Mouse (Mus musculus): ENCODE data around the gene Map2k5. TPM values are rescaled to one million over a fixed set of nuclear protein-coding genes. Genes with fewer than 3 reads are reported as not detected.
A peak's percentile ranks its signal among the peaks of the same experiment; 100 is the strongest.

The Map2k5 gene
- total RNA-seq, 2 experiments from 2014 or later = 20.6 to 21.0 TPM

DNA sequence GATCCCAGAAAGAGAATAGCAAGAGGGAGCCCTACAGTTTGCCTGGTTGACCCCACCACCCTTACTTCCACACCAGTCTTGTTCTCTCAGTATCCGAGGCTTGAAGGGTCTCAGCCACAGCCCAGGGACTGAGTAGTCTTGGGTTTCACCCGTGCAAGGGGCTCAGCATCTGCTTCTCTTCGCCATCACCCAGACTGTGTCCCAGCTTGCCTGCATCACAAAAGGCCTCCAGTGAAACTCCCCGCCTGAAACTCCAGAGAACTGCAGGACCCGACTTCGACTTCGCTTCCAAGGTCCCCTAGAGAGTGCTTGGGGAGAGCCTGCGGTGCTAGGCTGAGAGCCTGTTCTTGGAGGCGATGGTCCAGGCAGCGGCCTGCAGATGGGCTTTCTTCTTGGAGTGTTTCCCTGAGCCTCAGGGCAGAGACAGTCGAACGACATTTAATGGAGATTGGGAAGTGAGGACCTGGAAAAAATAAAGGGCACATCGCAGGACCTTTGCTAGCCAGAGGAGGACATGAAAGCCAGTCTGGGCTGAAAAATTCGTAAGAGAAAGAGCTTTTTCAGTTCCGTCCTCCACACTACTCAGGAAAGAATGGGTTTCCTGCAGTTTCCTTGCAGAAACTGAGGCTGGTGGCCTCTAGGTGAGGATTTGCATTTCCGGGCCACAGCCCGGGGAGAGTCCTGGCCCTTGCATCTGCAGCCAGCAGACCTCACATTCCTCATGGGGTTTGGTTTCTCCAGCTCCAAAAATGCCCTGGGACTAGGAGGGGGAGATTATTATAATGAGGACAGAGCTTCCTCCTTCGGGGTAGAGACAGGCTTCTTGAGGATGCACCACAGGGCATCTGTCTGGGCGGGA, 240.7 kb downstream of the Map2k5 start:
- intact Hi-C loops (cut with DNase I) = loop anchor here (5.0 kb wide), 2 partner anchors 475 to 705 kb away; no protein-coding TSS in a partner anchor

DNA sequence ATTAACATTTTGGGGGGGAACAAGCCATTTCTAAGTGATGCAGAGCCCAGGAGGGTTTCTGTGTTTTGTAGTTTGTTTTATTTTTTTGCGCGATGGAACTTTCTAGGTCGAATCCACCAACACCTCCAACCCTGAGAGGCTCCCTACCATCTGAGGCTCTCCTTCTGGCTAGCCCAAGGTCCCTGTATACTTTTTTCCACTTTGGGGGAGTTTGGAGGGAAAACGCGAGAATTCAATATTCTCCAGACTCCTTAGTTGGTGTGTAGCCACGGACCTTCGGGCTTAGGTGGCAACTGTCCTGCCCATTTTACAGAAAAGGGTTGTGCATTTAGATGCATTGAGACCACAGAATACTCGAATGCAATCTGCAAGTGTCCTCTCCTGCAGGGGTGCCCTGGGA, 241.5 kb downstream of the Map2k5 start:
- intact Hi-C loops (cut with DNase I) = loop anchor here (5.0 kb wide), 2 partner anchors 476 to 706 kb away; no protein-coding TSS in a partner anchor
- DNase-seq = no peak

More for the DNA sequence above, 240.7 kb downstream of the Map2k5 start:
- no peak for DNase-seq

DNA sequence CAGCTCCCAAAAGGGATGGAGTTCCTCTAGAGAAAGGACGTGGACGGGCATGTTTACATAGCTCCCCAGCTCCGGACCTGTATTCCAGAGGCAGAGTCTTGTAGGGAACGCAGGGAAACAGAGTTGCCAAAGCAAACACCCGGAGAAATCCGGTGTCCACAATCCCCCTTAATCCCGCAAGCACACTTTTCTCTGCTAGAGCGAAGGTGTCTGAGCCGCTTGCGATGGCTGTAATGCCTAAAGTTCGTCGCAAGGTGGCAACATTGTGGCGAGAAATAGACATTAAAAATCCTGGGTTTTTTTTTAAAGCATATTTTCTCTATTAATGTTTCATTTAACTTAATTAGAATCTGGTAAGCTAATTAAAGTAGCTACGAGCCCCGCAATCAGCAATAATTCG, 241.9 kb downstream of the Map2k5 start:
- DNase-seq = peak; percentile 51 to 73
- intact Hi-C loops (cut with DNase I) = loop anchor here (1.0 to 5.0 kb wide), 3 partner anchors 326 to 706 kb away; no protein-coding TSS in a partner anchor

DNA sequence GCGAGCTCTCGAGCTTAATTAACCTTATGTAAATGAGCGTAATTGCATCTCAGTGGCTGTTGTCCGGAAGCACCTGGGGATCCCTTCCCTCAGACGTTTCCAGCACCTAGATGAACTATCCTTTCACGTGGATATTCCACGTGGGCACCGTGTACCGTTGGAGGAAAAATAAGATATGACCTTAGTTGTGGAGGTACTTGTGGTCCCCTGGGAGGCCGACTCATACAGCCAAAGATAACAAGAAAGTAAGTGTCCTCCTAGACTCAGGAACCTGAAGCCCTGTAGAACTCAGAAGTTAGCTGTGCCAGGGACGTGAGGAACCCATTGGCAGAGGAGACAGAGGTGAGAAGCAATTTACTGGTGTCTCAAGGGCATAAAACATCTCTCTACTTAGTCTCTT, 242.3 kb downstream of the Map2k5 start:
- intact Hi-C loops (cut with DNase I) = loop anchor here (1.0 to 5.0 kb wide), 3 partner anchors 327 to 707 kb away; no protein-coding TSS in a partner anchor
- DNase-seq = no peak

DNA sequence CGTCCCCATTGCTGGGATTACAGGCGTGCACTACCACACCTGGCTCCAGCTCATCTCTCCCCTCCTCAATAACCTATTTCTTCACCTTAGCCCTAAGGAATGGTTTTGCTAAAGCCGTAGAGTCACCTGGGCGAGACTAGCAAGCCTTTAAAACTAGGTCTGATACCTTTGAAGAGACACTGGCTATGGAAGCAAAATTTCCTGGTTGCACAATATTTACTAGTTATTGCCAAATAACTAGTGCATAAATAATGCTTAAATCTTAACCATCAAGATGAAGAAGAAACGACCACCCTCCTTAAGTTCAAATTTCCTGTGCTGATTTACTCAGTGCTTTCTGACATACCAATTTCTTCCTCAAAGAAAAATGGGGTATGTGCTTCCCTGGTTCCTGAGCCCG, 244.0 kb downstream of the Map2k5 start:
- no peak for DNase-seq
- intact Hi-C loops (cut with DNase I) = no loop called here

DNA sequence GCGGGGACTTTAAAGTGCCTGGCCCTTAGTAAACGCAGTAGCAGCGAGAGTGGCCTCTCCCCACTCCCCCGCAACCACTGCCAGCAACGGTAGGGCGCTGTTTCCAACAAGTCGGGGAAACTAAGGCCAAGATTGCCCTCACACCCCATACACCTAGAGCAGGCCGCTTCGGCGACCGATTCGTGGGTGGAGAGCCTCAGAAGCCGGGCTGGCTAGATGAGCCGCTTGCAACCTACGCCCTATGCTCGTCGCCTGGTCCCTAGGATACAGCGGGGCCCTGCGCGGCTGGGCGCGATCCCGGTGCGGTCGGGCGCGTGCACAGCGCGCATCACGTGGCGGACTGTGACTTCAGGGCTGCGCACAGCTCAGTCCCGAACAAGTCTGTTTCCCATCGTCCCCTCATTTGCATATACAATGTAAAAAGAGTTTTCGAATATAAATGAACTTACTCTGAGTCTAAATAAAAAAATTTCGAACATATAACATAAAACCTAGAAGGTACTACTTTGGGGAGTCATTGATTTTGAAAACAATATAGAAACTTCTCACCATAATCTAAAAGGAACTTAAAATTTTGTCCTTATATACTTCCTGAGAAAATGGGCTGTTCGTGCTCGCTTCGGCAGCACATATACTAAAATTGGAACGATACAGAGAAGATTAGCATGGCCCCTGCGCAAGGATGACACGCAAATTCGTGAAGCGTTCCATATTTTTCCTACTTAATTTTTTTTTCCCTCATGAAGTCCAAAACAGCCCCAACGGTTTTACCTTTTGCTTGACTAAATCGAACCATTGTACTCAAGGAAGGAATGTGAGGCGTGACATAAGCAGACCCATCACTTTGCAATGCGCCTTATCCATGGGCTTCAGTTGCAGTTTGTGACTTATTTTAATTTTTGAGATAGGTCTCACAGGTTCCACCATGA, 244.8 kb downstream of the Map2k5 start:
- DNase-seq = peak; percentile 94 to 95
- intact Hi-C loops (cut with DNase I) = no loop called here

DNA sequence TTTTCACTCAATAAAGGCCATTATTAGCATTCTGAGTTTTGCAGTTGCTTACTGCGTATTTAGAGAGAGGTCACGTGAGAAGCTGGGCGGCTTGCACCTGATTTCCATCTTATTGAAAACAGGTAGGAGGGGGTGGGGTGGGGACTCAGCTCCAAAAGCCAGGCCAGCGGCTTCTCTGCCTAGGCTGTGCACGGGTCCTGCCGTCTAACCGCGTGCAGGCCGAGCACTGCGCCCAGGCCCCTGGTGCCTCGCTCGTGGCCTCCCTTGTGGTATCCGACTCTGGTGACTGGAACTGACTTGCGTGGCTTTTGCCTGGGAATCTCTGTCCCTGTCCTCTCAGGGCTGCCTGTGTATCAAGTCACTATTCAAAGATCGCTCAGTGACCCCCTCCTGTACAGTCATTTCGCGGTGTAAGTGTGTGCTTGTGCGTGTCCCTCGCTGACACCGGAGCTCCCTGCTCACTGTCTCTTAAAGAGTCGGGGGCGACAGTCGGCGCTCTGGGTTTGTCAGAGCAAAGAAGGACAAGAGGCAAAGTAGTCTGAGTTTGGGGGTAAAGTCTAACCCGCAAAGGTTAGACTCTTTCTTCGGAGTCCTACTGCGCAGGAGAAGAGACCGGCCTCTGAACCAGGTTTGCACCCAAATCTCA, 245.6 kb downstream of the Map2k5 start:
- peak in 1 of 2 experiments; percentile 47 for DNase-seq

DNA sequence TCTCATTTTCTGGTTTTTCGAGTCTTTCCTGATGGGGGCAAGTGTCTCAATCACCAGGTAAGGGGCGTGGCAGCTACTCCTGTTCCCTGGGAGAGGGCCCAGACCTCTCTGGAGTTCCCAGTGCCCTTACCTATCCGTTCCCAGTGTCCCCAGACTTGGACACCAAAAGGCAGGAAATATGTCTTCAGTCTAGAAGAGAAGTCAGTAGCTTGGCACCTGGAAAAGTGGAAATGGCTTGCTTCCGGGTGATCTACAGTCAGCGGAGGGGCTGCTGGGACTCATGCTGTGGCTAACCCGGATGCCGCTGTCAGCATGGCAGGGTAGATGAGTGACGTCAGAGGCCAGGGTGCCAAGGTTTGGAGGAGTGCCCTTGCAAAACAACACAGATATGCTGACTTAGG, 248.1 kb downstream of the Map2k5 start:
- no peak for DNase-seq
- intact Hi-C loops (cut with DNase I) = no loop called here

More for the DNA sequence above, 245.6 kb downstream of the Map2k5 start:
- intact Hi-C loops (cut with DNase I) = no loop called here

DNA sequence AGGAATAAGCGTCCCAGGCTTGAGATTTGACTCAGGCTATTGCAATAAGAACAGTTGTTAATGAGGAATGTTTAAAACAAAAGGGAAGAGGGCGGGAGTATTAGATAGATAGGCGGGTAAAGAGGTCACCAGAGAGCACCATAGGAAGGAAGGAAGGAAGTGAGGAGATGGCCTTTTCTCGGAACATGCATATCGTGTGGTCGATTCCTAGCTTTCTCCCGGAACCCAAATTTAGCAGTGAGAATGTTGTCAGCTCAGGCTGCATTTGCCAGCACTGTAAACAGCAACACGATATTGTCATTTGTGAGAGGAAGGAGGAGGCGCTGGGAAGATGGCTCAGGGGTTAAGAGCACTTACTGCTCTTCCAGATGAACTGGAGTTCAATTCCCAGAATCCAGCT, 253.2 kb downstream of the Map2k5 start:
- intact Hi-C loops (cut with DNase I) = loop anchor here (1.0 to 5.0 kb wide), 3 partner anchors 47 to 277 kb away; no protein-coding TSS in a partner anchor
- no peak for DNase-seq

DNA sequence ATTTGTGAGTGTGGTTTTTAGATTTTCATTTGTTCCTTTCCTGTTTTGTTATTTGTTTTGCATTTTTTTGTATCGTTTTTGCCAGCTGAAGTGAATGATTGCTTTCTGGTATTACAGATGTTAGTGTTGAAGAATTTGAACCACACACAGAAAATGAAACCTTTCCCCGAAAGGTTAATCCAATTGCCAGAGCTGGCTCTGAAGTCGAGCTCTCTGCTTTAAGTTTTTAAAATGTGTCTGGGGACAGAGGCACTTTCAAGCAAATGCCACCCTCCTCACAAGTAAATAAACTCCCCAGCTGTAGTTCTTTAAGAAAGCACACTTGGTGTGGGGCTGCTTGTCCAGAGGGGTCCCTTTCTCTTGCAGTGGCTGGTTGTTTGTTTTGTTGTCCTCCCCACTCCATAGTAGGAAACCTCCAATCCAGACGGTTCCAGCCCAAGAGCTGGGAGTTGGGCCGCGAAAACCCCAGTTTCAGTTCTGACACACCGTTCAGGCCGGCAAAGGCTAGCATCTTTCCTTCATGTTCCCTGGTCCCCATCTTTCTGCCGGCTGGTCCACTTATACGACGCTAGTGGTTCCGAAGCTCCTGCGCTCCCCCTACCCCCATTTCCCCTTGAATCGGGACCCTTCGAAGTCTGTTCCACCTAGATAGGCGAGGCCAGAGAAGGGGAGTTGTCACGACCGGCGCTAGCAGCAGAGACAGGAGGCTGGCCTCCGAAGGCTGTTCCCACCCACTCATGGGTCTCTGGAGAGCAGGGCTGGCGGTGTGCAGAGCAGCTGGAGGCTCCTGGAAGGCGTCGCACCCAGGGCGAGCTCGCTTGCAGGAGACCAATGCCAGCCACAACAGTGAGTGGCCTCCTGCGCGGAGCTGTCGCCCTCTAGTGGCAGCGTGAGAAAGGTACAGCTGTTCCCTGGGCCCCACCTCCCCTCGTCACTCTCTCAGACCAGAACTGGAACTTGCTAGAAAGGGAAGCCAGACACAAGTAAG, 254.0 kb downstream of the Map2k5 start:
- intact Hi-C loops (cut with DNase I) = loop anchor here (1.0 to 5.0 kb wide), 3 partner anchors 46 to 276 kb away; no protein-coding TSS in a partner anchor

DNA sequence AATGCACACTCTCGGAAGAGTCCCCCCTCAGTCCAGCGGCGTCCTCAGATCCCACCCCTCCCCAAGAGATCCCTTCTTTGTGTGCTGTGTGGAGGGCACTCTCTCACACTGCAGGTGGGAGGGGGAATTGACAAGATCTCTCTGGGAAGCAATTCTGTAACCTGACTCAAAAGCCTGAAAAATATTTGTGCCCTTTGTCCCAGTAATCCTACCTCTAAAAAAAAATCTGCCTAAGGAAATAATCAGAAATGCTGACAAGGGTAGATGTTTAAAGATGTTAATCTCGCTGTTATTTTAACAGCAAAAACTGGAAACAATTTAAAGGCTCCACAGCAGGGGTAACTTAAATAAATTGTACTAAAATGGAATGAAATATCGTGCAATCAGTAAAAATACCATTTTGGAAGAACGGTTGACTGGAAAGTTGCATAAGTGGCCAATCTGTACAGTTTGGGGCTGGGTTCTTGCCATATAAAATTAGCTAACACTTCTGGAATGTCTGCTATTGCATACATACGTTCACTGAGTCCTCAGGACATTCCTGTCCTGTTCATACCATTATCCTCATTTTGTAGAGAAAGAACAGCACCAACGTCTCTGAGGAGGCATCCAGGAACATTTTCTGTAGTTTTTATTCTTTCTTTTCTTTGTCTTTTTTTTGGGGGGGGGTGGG, 255.4 kb downstream of the Map2k5 start:
- DNase-seq = no peak
- intact Hi-C loops (cut with DNase I) = loop anchor here (5.0 kb wide), 1 partner anchor 45 kb away; no protein-coding TSS in a partner anchor

More for the DNA sequence above, 254.0 kb downstream of the Map2k5 start:
- DNase-seq = peak; percentile 95 to 96

DNA sequence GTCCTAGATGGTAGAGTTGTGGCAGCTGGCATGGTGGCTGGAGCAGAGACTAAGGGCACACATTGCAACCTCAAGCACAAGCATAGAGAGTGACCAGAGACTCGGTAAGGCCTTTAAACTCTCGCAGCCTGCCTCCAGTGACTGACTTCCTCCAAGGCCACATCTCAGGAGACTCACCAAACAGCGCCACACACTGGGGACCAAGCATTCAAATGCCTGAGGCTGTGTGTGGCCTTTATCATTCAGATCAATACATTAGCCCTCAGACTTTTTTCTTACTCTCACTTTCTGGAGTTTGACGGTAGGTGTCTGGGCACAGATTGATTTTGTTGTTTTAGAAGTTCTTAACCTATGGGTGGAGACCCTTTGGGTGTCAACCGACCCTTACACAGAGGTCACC, 259.3 kb downstream of the Map2k5 start:
- no peak for DNase-seq
- intact Hi-C loops (cut with DNase I) = no loop called here

Other genes with a start within 250 kb of the Map2k5 start
- gene Skor1, start 228.9 kb downstream of the Map2k5 start, total RNA-seq (2021) = not detected
- 10 to 100 TPM; 51.4 to 55.9 TPM for gene 2300009A05Rik, start 21.3 kb upstream of the Map2k5 start, total RNA-seq (2021)
- gene Iqch, start 224.6 kb upstream of the Map2k5 start, total RNA-seq (2021) = not detected
- gene Aagab, start 224.8 kb upstream of the Map2k5 start, total RNA-seq (2021) = 10 to 100 TPM; 15.2 to 18.7 TPM